Mouse (Mus musculus) spleen, postnatal 36 days (tissue): ENCODE data around the gene Pxn.
A peak's percentile ranks its signal among the peaks of the same experiment; 100 is the strongest.

Source experiments
- DNase-seq, 2 experiments: peaks; one replicate each; pipeline ENCODE4 v3.0.0; 2022; ENCODE audit warnings: low spot score in 2 of 2, mixed read lengths in 1 of 2

Pxn gene

DNA sequence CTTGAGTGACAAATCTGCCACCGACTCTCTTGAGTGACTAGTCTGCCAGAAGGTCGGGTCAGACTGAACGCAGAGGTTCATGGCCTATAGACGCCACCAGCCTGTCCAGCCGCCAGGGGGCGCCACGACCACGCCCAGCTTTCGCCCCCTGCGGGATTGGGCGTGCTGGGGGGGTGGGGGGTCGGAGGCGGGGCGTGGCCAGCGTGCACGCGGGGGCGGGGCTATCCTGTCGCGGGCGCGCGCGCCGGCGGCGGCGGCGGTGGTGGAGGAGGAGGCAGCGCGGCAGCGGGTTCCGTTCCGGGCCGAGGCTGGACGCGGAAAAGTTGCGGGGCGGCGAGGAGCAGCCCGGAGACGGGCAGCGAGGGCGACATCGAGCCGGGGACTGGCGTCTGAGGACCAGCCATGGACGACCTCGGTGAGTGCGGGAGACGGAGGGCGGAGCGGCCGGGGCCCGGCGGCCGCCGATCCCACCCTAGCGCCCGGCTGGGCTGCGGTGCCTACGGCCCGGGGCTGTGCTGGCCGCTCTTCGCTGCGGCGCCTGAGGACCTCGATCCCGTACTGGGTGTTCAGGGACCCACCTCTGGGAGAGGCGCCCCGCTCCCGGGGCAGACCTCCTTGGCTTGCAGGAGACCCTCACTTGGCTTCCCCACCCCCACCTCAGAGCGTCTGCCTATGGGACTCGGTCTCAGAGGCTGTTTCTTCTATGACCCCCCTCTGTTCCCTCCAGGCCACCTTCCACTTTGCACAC lies at the start of gene Pxn:
Pxn (plus strand) TSS at position 223 of the 748 bp plus-strand sequence.
- DNase-seq = peak; percentile 90

DNA sequence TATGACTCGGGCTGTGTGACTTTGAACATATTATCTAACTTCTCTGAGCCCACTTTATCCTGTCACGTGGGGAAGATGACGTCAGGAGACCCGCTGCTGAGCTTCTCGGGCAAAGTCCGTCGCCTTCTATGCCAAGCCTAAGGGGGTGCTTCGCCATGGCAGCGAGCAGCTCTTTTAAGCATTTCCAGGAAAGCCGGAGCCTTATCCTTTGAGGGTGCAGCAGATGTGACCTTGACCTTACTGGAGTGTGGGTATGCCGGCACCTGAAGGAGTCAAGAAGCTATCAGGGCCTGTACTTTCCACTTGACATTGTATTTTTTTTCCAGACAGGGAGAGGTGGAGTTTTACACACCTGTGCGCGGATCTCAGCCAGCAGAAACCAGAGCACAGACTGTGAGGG lies 47.6 kb upstream of the Pxn start:
- DNase-seq = no peak

DNA sequence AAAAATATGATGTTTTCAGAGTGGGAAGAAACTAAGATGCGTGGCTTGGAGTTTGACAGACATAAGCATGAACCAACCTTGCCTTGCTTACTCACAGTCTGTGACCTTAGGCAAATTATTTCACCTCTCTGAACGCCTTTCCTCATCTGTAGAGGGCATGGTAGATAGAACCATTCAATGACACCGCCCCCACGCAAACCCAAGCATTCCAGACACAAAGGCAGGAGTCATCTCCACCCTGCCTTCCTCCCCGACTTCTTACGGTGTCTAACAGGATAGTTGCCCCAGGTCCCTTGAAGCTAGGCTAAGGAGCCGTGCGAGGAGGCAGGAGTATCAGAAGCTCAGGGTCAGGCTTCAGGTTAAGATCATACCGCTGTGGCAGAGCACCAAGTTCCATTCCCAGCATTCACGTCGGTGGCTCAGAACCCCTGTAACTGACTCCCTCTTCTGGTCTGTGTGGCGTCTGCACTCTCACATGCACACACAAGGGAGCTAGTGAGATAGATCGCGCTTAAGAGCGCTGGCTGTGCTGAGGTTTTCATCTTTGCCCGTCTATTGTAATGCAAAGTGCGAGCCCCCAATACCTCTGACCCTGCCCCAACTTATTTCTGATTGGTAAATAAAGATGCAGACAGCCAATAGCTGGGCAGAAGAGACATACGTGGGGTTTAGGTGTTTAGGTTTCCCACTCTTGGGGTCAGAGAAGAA lies 41.9 kb upstream of the Pxn start:
- no peak for DNase-seq

DNA sequence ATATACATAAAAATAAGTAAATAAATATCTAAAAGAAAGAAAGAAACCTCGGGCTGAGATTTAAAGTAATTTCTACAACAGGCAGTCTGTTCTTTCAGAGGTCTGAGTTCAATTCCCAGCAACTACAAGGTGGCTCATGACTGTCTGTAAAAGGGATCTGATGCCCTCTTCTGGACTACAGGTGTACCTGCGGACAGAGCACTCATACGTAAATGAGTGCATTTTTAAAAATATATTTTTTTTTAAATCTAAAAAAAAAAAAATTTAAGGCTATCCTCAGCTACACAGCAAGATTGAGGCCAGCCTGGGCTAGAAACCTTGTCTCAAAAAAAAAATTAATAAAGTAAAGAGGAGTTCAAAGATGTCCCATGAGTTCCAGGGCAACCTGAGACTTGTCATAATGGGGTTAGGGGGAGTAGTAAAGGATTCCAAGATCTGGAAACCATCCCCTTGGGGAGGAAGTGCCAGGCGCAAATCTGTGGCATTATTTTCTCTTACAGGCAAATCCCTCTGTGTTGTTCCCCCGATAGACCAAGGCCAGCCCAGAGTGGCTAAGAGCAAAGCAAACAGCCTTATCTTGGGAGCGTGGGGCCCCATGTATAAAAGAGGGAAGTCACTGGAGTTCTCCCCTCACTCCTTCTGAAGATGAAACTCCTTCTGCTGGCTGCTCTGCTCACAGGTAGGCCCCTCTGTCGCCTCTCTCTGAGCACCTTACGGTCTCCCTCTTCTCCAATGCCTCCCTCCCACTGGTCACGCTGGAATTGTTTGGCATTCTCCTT lies 40.6 kb upstream of the Pxn start, which contains the start of gene Pla2g1b:
Pla2g1b (plus strand) TSS at position 621 of the 779 bp plus-strand sequence.
- no peak for DNase-seq

DNA sequence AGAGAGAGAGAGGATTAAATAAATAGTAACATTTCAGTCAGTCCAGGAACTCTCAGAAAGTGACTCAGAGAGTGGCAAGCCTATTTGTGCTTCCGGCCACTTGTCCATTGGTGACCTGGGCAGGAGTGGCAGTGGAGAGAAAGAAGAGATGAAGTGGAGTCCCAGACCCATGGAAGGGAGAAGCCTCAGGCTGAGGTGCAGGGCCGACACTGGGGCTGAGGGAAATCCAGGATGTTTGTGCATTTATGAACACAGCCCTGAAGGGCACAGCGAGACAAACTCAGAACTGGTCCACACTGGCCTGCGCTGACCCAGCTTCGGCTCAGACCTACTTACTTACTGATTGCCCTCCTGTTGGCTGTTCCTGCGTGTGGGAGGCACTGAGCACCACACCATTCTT lies 36.7 kb upstream of the Pxn start:
- DNase-seq = no peak

DNA sequence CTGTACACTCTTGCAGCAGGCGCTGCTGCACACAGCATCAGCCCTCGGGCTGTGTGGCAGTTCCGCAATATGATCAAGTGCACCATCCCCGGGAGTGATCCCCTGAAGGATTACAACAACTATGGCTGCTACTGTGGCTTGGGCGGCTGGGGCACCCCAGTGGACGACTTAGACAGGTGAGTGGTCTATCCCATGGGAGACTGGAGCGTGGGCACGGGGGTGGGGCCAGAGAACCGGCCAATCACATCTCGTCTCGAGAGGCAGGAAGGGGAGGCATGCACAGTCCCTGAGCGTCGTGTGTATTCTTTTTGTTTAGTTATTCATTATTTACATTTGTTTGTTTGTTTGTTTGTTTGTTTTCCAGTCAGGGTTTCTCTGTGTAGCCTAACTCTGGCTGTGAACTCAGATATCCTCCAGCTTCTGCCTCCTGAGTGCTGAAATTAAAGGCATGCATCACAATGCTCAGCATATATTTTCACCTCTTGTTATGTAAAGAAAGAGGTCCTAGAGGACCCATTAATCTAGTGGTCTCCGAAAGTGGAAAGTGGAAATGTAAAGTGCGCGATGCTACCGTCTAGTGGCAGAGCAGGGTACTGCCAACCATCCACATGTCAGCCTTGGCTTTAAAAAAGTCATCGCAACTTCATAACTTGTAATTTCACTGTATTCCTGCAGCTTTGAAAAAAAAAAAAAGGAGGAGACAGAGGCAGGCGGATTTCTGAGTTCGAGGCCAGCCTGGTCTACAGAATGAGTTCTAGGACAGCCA lies 35.5 kb upstream of the Pxn start:
- peak in 1 of 2 experiments; percentile 24 for DNase-seq

DNA sequence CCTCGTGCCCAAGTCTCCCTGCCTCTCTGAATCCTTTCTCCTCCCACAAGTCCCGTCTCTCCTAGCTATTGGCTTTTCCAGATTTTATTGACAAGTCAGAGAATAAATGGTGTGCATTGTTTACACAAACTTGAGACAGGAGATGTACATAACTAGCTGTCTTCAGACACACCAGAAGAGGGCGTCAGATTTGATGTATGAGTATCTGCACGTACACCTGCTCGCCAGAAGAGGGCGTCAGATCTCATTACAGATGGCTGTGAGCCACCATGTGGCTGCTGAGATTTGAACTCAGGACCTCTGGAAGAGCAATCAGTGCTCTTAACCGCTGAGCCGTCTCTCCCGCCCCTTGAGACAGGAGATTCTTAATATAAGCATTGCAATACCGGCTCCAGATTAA lies 33.3 kb upstream of the Pxn start:
- no peak for DNase-seq

DNA sequence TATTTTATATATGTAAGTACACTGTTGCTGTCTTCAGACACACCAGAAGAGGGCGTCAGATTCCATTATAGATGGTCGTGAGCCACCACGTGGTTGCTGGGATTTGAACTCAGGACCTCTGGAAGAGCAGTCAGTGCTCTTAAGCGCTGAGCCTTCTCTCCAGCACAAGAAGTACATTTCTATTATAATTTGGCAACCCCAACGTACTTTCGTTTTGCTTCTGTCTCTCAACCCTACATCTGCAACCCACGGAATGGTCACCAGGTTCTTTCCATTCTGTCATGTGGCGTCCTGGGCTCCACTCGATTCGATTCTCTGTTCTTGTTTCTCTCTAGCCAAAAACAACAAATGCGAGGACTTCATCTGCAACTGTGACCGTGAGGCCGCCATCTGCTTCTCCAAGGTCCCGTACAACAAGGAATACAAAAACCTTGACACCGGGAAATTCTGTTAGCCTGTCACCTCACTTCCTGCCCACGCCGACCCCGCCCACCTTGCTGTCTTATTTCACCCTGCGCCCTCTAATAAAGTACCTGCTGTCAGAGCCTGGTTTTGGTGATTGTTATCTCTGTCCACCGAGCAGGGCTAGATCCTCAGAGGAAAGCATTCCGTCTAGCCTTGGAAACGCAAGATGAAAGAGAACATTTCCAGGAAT lies 32.2 kb upstream of the Pxn start:
- no peak for DNase-seq

DNA sequence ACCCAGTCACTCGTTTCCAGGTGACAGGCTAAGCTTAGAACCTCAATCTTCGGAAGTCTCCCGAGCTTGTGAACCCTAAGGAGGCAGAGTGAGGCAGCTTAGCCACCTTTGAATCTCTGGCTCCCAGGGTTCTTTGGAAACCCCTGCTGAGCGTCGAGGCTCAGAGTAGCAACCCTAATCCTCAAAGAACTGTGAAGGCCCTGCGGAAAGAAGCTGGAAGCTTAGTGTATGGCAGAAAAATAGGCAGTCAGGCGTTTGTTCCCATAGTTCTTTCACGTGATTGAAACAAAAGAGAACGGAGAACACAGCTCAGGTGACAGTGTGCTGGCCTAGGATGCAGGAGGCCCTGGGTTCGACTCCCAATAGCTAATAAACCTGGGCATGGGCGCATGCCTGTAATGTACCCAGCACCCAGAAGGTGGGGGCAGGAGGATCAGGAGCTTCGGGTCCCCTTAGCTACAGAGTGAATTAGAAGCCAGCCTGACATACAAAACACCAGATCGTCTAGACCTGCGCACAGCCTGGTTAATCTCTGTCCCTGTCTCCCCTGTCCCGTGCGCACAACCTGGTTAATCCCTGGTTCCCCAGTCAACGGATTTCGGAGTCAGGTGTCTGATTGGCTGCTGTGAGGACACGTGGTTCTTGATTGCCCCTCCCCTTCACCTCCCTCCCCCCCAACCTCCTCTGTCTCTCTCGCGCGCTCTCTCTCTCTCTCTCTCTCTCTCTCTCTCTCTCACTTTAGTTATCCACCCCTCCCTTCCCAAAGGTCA lies 31.0 kb upstream of the Pxn start:
- no peak for DNase-seq

DNA sequence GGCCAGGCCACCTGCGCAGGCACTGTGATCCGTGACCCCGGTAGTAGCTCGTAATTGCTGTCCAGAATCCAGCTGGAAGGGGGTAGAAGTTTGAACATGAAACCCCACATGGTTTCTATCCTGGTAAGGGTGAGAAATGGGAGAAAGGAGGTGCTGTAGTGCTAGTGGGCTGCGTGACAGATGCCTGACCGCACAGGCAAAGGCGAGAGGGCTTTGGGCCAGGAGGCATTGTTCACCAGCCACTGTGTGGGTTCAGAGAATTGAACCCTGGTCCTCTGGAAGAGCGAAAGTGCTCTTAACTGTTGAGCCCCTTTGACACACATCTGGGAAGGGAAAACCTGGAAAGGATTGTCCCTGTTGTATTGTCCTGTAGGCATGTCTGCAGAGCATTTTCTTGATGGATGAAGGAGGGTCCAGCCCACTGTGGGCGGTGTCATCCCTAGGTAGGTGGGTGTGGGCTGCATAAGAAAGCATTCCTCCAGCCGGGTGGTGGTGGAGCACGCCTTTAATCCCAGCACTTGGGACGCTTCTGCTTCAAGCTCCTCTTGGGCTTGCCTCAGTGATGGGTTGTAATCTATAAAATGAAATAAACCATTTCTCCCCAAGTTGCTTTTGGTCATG lies 30.3 kb upstream of the Pxn start:
- no peak for DNase-seq

DNA sequence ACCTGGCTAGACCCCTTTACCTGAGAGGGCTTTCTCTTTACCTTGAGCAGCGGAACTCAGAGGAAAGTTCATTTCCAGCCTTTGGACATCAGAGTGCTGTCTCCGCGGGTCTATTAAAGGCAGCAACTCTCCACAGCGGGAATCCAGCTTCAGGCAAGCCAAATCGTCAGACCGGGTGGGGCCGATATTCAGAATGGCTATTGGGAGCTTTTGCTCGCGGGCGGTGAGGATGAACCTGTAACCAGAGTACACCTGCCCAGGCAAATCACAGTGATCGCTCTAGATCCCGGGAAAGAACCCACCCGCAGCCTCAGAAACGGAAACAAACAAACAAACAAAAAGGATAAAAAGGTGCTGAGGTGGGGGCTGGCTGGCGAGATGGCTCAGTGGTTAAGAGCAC lies 26.9 kb upstream of the Pxn start:
- no peak for DNase-seq

DNA sequence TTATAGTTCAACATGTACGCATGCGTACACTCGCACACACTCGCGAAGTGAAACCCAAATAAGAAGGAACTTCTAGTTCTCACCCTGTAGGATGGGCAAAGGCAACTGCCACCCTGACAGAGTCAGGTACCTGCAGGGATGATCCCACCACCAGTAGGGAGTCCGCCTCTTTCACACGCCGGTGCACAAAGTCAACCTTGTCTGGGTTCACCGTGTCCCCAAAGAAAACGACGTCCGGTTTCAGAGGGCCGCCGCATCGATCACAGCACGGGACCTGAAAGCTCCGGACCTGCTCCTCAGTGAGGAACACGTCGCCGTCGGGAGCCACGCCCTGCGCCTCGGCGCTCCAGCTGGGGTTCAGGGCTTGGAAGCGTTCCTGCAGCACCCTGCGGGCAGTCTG lies 26.4 kb upstream of the Pxn start:
- DNase-seq = peak in 1 of 2 experiments; percentile 31

DNA sequence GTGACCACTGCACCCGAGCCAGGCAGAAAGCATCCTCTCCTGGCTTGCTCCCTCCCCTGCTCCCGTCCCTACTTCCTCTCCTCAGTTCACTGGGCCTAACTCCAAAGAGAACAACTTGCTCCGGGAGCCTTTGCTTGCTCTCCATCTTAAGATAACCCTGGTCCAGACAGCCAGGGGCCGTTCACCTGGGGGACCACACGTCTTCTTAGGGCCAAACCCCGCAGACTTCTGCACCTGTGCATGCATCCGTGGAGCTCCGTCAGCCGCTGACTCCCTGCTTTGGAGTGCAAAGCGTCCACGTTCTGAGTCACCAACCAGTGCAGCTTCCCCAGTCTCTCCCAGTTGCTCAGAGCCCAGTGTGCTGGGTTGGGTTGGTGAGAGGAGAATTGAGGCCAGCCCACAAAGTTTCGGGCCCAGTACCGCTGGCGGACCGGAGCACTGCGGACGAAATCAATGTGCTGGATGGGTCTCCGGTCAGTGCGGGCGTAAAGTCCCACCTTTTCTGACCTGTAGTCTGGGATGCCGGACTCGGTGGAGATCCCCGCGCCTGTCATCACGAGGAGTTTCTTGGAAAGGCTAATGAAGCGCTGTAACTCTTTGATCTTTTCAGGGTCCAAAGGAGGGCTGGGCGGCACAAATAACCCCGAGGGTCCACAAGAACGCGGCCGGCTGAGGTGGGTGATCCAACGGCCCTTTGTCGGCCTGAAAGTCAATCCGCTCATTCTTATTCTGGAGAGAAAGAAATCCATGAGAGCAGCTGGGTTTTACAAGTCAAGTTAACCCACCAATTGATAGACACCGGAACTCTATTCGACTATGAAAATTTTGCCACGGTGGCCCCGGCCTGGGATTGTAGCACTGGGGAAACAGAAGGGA lies 23.8 kb upstream of the Pxn start:
- DNase-seq = no peak

DNA sequence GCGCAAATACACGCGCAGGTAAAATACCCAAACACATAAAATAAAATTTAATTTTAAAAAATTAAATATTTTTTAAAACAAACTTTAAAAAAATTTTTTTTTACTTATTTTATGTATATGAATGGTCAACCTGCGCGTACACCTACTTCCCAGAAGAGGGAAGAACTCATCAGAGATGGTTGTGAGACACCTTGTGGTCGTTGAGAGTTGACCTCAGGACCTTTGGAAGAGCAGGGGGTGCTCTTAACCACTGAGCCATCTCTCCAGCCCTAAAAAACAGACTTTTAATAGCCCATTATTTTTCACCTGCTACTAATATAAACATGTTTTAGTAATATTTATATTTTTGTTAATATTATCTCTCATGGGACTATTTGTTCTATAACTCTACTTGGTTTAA lies 23.1 kb upstream of the Pxn start:
- peak in 1 of 2 experiments; percentile 22 for DNase-seq

DNA sequence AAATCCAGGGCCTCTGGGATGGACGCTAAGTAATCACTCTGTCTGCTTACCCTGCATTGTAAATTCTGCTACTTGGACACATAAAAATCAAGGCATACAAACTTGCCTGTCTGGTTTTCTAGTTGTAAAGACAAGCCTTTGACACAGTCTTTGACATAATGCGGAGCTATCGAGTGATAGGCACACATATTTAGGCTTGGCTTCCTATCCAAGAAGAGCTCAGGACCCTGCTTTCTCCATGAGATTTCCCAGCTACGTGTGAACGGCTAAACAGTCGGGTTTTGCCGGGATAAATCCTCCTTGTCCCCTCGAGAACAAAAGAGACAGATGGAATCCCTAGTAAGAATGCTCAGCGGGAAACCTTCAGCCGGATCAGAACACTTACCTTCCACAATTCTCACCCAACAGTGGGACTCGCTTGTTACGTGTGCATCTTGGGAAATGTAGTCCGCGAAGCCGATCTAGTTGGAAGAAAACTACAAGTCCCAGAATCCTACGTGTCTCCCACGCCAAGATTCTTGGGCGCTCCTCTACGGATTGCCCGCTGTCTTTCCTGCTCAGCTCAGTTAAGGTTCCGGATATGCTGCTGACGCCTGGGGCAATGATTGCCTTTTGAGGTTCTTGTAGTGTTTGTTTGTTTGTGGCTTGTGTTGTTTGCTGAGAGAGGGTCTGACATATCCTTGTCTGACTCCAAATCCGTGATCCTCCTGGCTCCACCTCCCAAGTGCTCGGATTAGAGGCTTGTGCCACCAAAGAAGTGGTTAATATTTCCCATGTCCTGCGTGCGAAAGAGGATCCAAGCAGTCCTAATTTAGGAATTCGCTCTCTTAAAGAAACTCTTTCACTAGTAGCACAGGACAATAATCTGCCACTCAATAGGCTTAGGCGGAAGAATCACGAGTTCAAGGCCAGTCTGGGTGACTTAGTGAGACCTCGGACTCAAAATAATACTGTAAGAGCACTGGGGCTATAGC lies 22.2 kb upstream of the Pxn start, which contains the start of gene Sirt4:
Sirt4 (minus strand) TSS at position 779 of the 974 bp plus-strand sequence.
- peak; percentile 84 to 90 for DNase-seq

DNA sequence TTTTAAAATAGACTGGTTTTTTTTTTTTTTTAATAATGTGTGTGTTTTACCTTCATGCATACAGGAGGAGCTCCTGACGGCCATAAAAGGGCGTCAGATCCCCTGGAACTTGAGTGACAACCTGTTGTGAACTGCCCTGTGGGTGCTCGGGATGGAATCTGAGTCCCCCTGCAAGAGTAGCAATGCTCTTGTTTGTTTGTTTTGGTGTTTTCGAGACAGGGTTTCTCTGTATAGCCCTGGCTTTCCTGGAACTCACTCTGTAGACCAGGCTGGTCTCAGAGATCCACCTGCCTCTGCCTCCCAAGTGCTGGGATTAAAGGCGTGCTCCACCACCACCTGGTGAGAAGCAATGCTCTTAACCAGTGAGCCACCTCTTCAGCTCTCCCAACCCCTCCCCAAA lies 21.5 kb upstream of the Pxn start:
- no peak for DNase-seq

DNA sequence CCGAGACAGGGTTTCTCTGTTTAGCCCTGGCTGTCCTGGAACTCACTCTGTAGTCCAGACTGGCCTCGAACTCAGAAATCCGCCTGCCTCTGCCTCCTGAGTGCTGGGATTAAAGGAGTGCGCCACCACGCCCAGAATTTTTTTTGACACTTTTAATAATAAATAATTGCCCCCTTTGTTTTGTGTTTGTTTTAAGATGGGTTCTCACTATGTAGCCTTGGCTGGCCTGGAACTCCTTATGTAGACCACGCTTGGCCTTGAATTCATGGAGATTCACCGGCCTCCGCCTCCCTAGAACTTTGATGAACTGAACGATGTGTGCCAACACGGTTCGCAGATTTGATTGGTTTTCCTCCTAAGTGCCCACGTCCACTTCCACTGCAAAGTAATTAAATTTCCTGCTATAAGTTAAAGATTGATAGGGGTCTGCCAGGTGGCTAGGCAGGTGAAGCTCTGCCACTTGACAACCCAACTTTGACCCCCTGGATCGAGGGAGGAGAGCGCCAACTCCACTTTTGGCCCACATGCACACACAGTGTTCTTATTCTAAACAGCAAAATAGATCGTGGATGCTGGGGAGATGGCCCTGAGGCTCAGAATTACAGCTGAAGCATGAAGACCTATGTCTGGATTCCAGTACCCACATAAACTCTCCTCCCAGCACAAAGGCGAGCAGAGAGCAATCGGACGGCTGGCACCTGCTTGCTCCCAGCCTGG lies 20.8 kb upstream of the Pxn start:
- no peak for DNase-seq
